Mouse (Mus musculus) thymus, adult 2 months (tissue): ENCODE measurements around the gene Gm37240.

Source experiments
- CTCF ChIP-seq: fragments of 200-500 bp; IDR thresholded peaks from 2 replicates; pipeline ENCODE4 v1.5.1; 2012; ENCODE audit warnings: mild to moderate bottlenecking, control low read depth, low read length, moderate library complexity, borderline replicate concordance; ENCODE audit not compliant: control insufficient read depth, poor library complexity, insufficient read depth; ENCODE audit errors: extremely low read depth
- POLR2A ChIP-seq: fragments of 200-500 bp; IDR thresholded peaks from 2 replicates; pipeline ENCODE4 v1.6.1; 2012; ENCODE audit warnings: mild to moderate bottlenecking, low read length, control low read depth, moderate library complexity; ENCODE audit not compliant: control insufficient read depth, poor library complexity, insufficient read depth; ENCODE audit errors: extremely low read depth

DNA sequence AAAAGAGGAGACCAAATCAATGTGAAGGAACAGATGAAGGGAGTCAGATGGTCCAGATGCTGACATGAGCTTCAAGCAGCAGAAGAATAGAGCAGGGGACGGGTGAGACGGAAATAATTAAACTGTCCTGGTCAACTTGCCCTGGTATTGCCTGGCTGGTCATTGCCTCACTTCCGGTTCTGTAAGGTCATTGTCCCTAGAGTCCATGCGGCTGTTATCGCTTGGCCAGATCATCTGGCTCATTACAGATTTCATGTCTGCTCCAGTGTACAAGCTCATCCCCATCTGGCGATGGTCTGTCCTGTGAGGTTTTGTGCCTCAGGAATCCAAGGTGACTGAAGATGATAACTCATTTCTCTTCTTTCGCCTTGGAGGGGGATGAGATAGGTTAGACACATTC lies 827.2 kb downstream of the Gm37240 start:
- TF ChIP-seq CTCF (no peak), POLR2A (no peak)
